Mouse (Mus musculus): ENCODE results near the gene Ube4a. TPM values are rescaled to one million over a fixed set of nuclear protein-coding genes. Genes with fewer than 3 reads are reported as not detected.
A peak's percentile ranks its signal among the peaks of the same experiment; 100 is the strongest.

The Ube4a gene
- polyA plus RNA-seq, 1 experiment, result 13.7 TPM

DNA sequence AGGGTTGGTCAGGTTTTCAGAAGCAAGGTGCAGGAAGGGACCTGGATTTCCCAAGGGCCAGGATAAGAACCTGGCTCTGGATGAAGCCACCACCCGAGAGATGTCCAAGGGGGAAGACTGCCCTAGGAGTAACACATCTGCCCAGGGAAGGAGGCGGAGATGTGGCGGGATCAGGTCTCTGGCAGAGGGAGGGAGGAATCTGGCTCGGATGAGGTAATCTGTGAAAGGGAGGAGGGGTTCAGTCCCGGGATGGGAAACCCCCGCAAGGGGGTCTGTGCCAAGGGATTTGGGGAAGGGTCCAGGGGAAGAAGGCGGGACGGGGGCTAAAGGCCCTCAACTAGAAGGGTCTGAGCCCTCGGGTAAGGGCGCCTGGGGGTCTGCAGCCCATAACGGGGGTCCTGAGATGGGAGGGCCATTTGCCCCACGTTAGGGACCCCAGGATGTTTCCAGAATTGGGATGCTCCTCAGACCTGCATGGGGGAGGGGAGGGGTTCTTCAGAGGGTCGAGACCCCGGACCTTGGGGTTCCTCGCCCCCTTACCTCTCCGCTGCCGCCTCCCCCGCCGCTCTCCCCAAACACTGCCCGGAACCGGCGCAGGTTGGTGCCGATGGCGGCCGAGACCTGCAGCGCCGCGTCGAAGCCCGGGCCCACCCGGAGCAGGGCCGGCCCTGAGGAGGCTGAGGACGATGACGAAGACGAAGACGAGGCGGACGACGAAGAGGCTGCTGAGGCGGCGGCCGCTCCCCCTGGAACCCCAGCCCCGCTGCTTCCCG, 84.9 kb downstream of the Ube4a start:
- Histone ChIP-seq H3K4me3 (ENCODE audit: insufficient read depth, poor library complexity, severe bottlenecking) (peak overlapping the region; percentile 72), H3ac (ENCODE audit: control insufficient read depth, insufficient read length, low read depth) (peak overlapping the region; percentile 98), H3K79me2 (ENCODE audit: control insufficient read depth, insufficient read depth) (peaks cover 54% of the 10 kb centered on the region), H3K79me3 (ENCODE audit: low read depth) (peaks cover 52% of the 10 kb centered on the region), H3K36me3 (ENCODE audit: control insufficient read depth, insufficient read depth) (peaks cover 12% of the 10 kb centered on the region), H3K27me3 (ENCODE audit: control insufficient read depth, insufficient read depth, insufficient read length) (no peaks in the 10 kb centered on the region)
- TF ChIP-seq MYOG (IDR thresholded peaks at IDR 0.05; ENCODE audit: control insufficient read depth, extremely low read depth, insufficient read length), result no peak
- TF ChIP-seq MAX (IDR thresholded peaks at IDR 0.05), result no peak
- no peak for TF ChIP-seq MYOD1 (IDR thresholded peaks at IDR 0.05; ENCODE audit: control insufficient read depth, insufficient read length, low read depth)
- TF ChIP-seq USF1 (IDR thresholded peaks at IDR 0.05; ENCODE audit: low read depth), result no peak
- TF ChIP-seq CTCF (IDR thresholded peaks at IDR 0.05; ENCODE audit: control insufficient read depth, insufficient read depth, insufficient read length), result no peak
- no peak for TF ChIP-seq FOSL1 (IDR thresholded peaks at IDR 0.05; ENCODE audit: insufficient read depth, low read length, poor library complexity, severe bottlenecking)
- no peak for TF ChIP-seq CEBPB (IDR thresholded peaks at IDR 0.05; ENCODE audit: low read depth)

DNA sequence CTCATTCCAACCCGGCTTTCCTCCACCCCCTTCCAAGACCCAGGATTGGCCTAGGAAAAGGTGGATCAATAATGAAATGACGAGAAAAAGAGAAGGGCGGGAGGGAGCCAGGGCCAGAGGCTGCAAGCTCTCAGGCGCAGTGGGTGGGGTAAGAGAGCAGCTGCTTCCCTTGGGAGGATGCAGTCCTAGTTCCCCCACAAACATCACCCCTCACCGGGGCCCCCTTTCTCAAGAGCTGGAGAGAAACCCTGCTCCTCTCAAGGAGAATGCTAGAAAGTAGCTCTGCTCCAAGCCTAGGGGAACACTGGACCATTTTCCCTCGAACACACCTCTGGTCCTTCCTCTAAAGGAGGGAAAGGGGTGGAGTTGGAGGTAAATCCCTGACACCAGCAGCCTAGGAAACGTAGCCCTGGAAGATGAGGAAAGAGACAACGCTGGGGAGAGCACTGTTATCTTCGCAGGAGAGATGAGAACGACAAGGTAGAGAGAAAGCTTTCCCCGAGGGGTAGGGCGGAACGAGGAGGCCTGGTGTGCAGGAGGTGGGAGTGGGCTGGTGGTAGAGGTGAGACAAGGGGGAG, 85.6 kb downstream of the Ube4a start:
- Histone ChIP-seq H3ac (ENCODE audit: control insufficient read depth, insufficient read length, low read depth) (peak overlapping the region; percentile 98), H3K79me3 (ENCODE audit: low read depth) (peaks cover 59% of the 10 kb centered on the region), H3K79me2 (ENCODE audit: control insufficient read depth, insufficient read depth) (peaks cover 61% of the 10 kb centered on the region), H3K4me3 (ENCODE audit: insufficient read depth, poor library complexity, severe bottlenecking) (peak overlapping the region; percentile 72), H3K27me3 (ENCODE audit: control insufficient read depth, insufficient read depth, insufficient read length) (no peaks in the 10 kb centered on the region), H3K36me3 (ENCODE audit: control insufficient read depth, insufficient read depth) (peaks cover 12% of the 10 kb centered on the region)
- TF ChIP-seq CEBPB (IDR thresholded peaks at IDR 0.05; ENCODE audit: low read depth) (no peak), MYOD1 (IDR thresholded peaks at IDR 0.05; ENCODE audit: control insufficient read depth, insufficient read length, low read depth) (no peak), CTCF (IDR thresholded peaks at IDR 0.05; ENCODE audit: control insufficient read depth, insufficient read depth, insufficient read length) (no peak), MAX (IDR thresholded peaks at IDR 0.05) (no peak), MYOG (IDR thresholded peaks at IDR 0.05; ENCODE audit: control insufficient read depth, extremely low read depth, insufficient read length) (no peak), USF1 (IDR thresholded peaks at IDR 0.05; ENCODE audit: low read depth) (no peak), FOSL1 (IDR thresholded peaks at IDR 0.05; ENCODE audit: insufficient read depth, low read length, poor library complexity, severe bottlenecking) (no peak)

DNA sequence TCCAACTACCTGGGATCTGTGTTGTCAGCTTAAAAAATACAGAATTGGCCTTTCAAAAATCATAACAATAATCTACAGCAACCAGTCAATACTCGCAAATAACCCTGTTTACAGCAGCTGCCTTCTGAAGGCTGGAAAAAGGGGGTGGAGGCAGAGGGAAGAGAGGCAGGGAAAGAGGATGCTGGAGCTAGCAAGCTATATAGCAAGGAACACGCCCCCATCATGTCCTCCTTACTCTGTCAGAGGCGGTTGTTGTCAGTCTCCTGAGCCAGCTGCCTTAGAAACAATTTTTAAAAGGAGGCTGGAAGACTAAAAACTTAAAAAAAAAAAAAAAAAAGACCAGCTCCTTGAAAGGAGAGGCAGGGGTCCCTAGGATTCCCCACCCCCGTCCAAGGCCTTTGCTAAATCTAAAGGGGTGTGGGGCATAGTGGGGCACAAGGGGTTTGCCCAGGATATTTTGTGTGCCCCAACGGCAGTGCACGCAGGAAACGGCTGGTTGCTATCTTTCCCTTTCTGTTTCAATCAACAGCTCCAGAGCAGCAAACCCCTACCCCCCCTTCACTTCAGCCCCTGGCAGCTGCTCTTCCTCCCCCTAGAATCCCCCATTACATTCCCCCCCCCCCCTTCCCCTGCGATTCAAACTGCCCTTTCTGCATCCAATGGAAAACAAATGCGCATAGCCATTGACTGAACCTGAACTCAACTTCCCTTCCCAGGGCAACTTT, 86.5 kb downstream of the Ube4a start:
- Histone ChIP-seq H3K36me3 (ENCODE audit: control insufficient read depth, insufficient read depth) (peaks cover 12% of the 10 kb centered on the region), H3K4me3 (ENCODE audit: insufficient read depth, poor library complexity, severe bottlenecking) (peak overlapping the region; percentile 72), H3K79me3 (ENCODE audit: low read depth) (peaks cover 67% of the 10 kb centered on the region), H3ac (ENCODE audit: control insufficient read depth, insufficient read length, low read depth) (no peak overlapping the region), H3K27me3 (ENCODE audit: control insufficient read depth, insufficient read depth, insufficient read length) (no peaks in the 10 kb centered on the region), H3K79me2 (ENCODE audit: control insufficient read depth, insufficient read depth) (peaks cover 69% of the 10 kb centered on the region)
- TF ChIP-seq CTCF (IDR thresholded peaks at IDR 0.05; ENCODE audit: control insufficient read depth, insufficient read depth, insufficient read length) (no peak), MYOD1 (IDR thresholded peaks at IDR 0.05; ENCODE audit: control insufficient read depth, insufficient read length, low read depth) (no peak), USF1 (IDR thresholded peaks at IDR 0.05; ENCODE audit: low read depth) (no peak), MAX (IDR thresholded peaks at IDR 0.05) (no peak), MYOG (IDR thresholded peaks at IDR 0.05; ENCODE audit: control insufficient read depth, extremely low read depth, insufficient read length) (no peak), FOSL1 (IDR thresholded peaks at IDR 0.05; ENCODE audit: insufficient read depth, low read length, poor library complexity, severe bottlenecking) (no peak), CEBPB (IDR thresholded peaks at IDR 0.05; ENCODE audit: low read depth) (no peak)

DNA sequence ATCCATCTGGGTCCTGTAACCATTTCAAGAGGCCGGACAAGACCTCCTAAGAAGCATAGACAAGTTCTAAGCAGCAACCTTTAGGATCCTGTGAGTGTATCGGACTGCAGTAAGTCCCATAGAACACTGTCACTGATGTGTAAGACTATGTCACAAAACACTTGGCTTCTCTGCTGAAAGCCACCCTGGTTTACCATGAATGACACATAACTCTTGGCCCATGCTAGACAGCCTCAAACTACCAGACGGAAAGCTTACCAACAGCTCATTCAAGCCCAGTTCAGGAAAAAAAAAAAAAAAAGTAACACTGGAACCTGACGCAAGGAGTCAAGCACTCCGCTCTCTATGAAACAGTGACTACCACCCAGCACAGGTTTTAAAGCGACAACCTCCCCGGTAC, 87.7 kb downstream of the Ube4a start:
- Histone ChIP-seq H3ac (ENCODE audit: control insufficient read depth, insufficient read length, low read depth) (no peak overlapping the region), H3K79me3 (ENCODE audit: low read depth) (peaks cover 78% of the 10 kb centered on the region), H3K27me3 (ENCODE audit: control insufficient read depth, insufficient read depth, insufficient read length) (no peaks in the 10 kb centered on the region), H3K4me3 (ENCODE audit: insufficient read depth, poor library complexity, severe bottlenecking) (no peak overlapping the region), H3K79me2 (ENCODE audit: control insufficient read depth, insufficient read depth) (peaks cover 82% of the 10 kb centered on the region), H3K36me3 (ENCODE audit: control insufficient read depth, insufficient read depth) (peaks cover 12% of the 10 kb centered on the region)
- TF ChIP-seq MYOG (IDR thresholded peaks at IDR 0.05; ENCODE audit: control insufficient read depth, extremely low read depth, insufficient read length), result no peak
- TF ChIP-seq MAX (IDR thresholded peaks at IDR 0.05), result no peak
- TF ChIP-seq CEBPB (IDR thresholded peaks at IDR 0.05; ENCODE audit: low read depth), result no peak

DNA sequence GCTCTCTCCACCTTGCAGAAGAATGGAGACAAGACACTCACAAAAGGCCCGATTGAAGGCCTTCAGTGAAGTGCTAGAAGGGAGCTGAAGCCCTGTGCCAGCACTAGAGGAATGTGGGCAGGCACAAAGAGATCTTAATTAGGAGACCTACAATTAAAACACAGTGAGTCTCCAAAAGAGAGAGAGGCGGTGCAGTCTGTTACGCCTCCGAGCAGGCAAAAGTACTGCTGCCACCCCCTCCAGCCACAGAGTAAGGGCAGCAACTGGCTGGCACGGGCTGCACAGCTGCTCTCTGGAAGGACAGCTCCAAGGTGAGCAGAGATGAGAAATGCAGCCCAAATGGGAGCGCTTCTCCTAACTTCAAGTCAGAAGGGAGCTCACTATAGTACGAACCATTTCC, 89.9 kb downstream of the Ube4a start:
- no peaks in the 10 kb centered on the region for H3K27me3 ChIP-seq (ENCODE audit: control insufficient read depth, insufficient read depth, insufficient read length)
- H3K4me3 ChIP-seq (ENCODE audit: insufficient read depth, poor library complexity, severe bottlenecking), result no peak overlapping the region
- TF ChIP-seq CTCF (IDR thresholded peaks at IDR 0.05; ENCODE audit: control insufficient read depth, insufficient read depth, insufficient read length), result no peak
- TF ChIP-seq FOSL1 (IDR thresholded peaks at IDR 0.05; ENCODE audit: insufficient read depth, low read length, poor library complexity, severe bottlenecking), result no peak
- TF ChIP-seq CEBPB (IDR thresholded peaks at IDR 0.05; ENCODE audit: low read depth), result no peak
- no peak for TF ChIP-seq MYOG (IDR thresholded peaks at IDR 0.05; ENCODE audit: control insufficient read depth, extremely low read depth, insufficient read length)
- TF ChIP-seq MAX (IDR thresholded peaks at IDR 0.05), result no peak
- no peak for TF ChIP-seq USF1 (IDR thresholded peaks at IDR 0.05; ENCODE audit: low read depth)
- H3K79me2 ChIP-seq (ENCODE audit: control insufficient read depth, insufficient read depth), result peaks cover 100% of the 10 kb centered on the region
- H3K79me3 ChIP-seq (ENCODE audit: low read depth), result peaks cover 94% of the 10 kb centered on the region
- peaks cover 17% of the 10 kb centered on the region for H3K36me3 ChIP-seq (ENCODE audit: control insufficient read depth, insufficient read depth)
- H3ac ChIP-seq (ENCODE audit: control insufficient read depth, insufficient read length, low read depth), result no peak overlapping the region
